Mouse (Mus musculus) ES-E14 (cell line): Measurements from ENCODE around the gene Crcp. TPM values are rescaled to one million over a fixed set of nuclear protein-coding genes. Genes with fewer than 3 reads are reported as not detected.

Source experiments
- DNase-seq: peaks from one replicate; pipeline ENCODE4 v3.0.0-alpha.2; 2013; ENCODE audit warnings: low read depth, low spot score
- H3K27ac ChIP-seq: 2 replicates; pipeline ENCODE4 v1.5.1; 2012; ENCODE audit warnings: low read depth, mild to moderate bottlenecking, low read length, moderate library complexity, mixed read lengths; ENCODE audit not compliant: poor library complexity, insufficient read depth, severe bottlenecking
- H3K36me3 ChIP-seq: 2 replicates; pipeline ENCODE4 v1.6.1; 2012; ENCODE audit warnings: mild to moderate bottlenecking, low read length, moderate library complexity, mixed read lengths; ENCODE audit not compliant: control insufficient read depth, poor library complexity, insufficient read depth, severe bottlenecking
- H3K4me1 ChIP-seq, 2 experiments: fragments of 150-350 bp in 1 of 2; sonication (generic) in 1 of 2; 2 replicates each; pipeline ENCODE4 v1.6.1; 2012; ENCODE audit warnings: low read length in 2 of 2, mild to moderate bottlenecking in 1 of 2, mixed read lengths in 1 of 2; ENCODE audit not compliant: control insufficient read depth in 2 of 2, insufficient read depth in 2 of 2, poor library complexity in 1 of 2
- H3K4me3 ChIP-seq, 2 experiments: fragments of 150-350 bp in 1 of 2; sonication (generic) in 1 of 2; 2 replicates each; pipeline ENCODE4 v1.5.1; 2012; ENCODE audit warnings: low read length in 2 of 2, low read depth in 1 of 2, mild to moderate bottlenecking in 1 of 2, mixed read lengths in 1 of 2; ENCODE audit not compliant: insufficient read depth in 1 of 2, poor library complexity in 1 of 2, severe bottlenecking in 1 of 2
- H3K9ac ChIP-seq: 2 replicates; pipeline ENCODE4 v1.6.1; 2012; ENCODE audit warnings: low read depth, mild to moderate bottlenecking, low read length, mixed read lengths; ENCODE audit not compliant: poor library complexity, insufficient read depth, severe bottlenecking
- H3K9me3 ChIP-seq: fragments of 150-350 bp; sonication (generic); 2 replicates; pipeline ENCODE4 v1.6.1; 2012; ENCODE audit warnings: low read depth, mild to moderate bottlenecking, low read length; ENCODE audit not compliant: control insufficient read depth, insufficient read depth
- CHD2 ChIP-seq: IDR thresholded peaks from 2 replicates; pipeline ENCODE4 v1.6.1; 2014; ENCODE audit warnings: mild to moderate bottlenecking, low read depth, low read length, inconsistent platforms
- HCFC1 ChIP-seq: IDR thresholded peaks from 2 replicates; pipeline ENCODE4 v1.6.1; 2012; ENCODE audit warnings: low read length, inconsistent platforms, borderline replicate concordance; ENCODE audit not compliant: insufficient read depth
- MAFK ChIP-seq: IDR thresholded peaks from 2 replicates; pipeline ENCODE4 v1.6.1; 2014; ENCODE audit warnings: mild to moderate bottlenecking, low read depth, low read length, inconsistent platforms; ENCODE audit not compliant: insufficient read depth
- ZC3H11A ChIP-seq: IDR thresholded peaks from 2 replicates; pipeline ENCODE4 v1.6.1; 2012; ENCODE audit warnings: low read depth, mild to moderate bottlenecking, inconsistent platforms, low read length, borderline replicate concordance
- ZNF384 ChIP-seq: IDR thresholded peaks from 2 replicates; pipeline ENCODE4 v1.6.1; 2012; ENCODE audit warnings: low read depth, low read length, inconsistent platforms
- in situ Hi-C, 2 experiments: fragments of 600-800 bp; cut with MboI; formaldehyde crosslinking; loops; one replicate each; pipeline ENCODE4 v1.15.1; 2025; ENCODE audit warnings: low sequenced_read_pairs in 2 of 2, inconsistent platforms in 1 of 2; ENCODE audit not compliant: unreplicated experiment in 2 of 2
- total RNA-seq: library from RNA; depleted of rRNA; stranded (reverse); fragments of 300-350 nt; gene quantifications from 2 replicates; pipeline ENCODE4 v1.2.3, GENCODE M21; 2012

Crcp gene
- total RNA-seq, 1 experiment, result 30.8 TPM

DNA sequence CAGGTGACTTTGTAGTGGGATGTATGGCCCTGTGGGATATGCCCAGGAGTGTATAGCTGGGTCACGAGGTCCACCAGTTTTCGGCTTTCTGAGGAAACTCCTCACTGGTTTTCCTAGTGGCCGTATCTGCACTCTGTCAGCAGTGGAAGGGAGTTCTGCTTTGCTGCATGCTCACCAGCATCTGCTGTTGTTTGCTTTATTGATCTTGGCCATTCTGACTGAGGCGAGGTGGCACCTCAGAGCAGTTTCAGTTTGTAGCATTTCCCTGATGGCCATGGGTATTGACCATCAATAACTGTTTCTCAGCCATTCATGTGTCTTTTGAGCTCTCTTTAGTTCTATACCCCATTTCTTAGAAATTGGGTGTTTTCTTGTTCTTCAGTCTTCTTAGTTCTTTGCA is 26.6 kb downstream of the Crcp start:
- H3K36me3 ChIP-seq, result peaks cover 16% of the 10 kb centered on the region

GRCm38 (mm10) chr5:130056303-130056702 is 27.2 kb downstream of the Crcp start:
- peaks cover 19% of the 10 kb centered on the region for H3K36me3 ChIP-seq
- in situ Hi-C loops, result no loop called here
- DNase-seq, result no peak
- peaks cover 0 to 5% of the 10 kb centered on the region in 2 experiments; a peak in 1 of 4 replicates for H3K4me1 ChIP-seq
- TF ChIP-seq CHD2 (no peak), MAFK (no peak), ZC3H11A (no peak), ZNF384 (no peak), HCFC1 (no peak)
- H3K9me3 ChIP-seq, result no peaks in the 10 kb centered on the region
- H3K9ac ChIP-seq, result no peak overlapping the region
- H3K27ac ChIP-seq, result no peak overlapping the region
- no peak overlapping the region for H3K4me3 ChIP-seq

More for the DNA sequence above, 26.6 kb downstream of the Crcp start:
- TF ChIP-seq ZNF384, result no peak
- no peak for DNase-seq
- no peak overlapping the region for H3K4me3 ChIP-seq
- in situ Hi-C loops, result no loop called here
- H3K9me3 ChIP-seq, result no peaks in the 10 kb centered on the region
- peaks cover 0 to 5% of the 10 kb centered on the region in 2 experiments; a peak in 1 of 4 replicates for H3K4me1 ChIP-seq
- no peak overlapping the region for H3K9ac ChIP-seq
- no peak overlapping the region for H3K27ac ChIP-seq

- Histone ChIP-seq H3K36me3 (peaks cover 11% of the 10 kb centered on the region), H3K9ac (no peak overlapping the region), H3K9me3 (no peaks in the 10 kb centered on the region), H3K27ac (no peak overlapping the region), H3K4me3 (no peak overlapping the region), H3K4me1 (peaks cover 0 to 3% of the 10 kb centered on the region in 2 experiments; a peak in 1 of 4 replicates)
- TF ChIP-seq CHD2 (no peak), ZNF384 (no peak), MAFK (no peak), HCFC1 (no peak), ZC3H11A (no peak)
- in situ Hi-C loops, result no loop called here
- no peak for DNase-seq
Observed at GRCm38 (mm10) chr5:130059413-130060328, 30.6 kb downstream of the Crcp start.

DNA sequence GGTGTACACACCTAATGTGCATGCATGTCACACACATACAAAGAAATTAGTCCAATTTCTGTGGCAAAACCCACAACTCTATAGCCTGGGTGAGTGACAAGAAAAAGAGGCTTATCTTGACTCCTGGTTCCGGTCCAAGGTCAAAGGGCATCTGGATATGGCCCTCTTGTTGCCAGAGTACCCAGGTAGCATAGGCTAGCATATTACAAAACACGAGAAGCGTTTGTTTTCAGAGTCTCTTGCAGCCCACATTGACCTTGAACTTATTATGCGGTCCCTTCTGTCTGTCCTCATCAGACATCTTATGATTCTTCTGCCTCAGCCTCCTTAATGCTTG is 31.2 kb downstream of the Crcp start:
- in situ Hi-C loops, result no loop called here
- Histone ChIP-seq H3K4me1 (peaks cover 0 to 3% of the 10 kb centered on the region in 2 experiments; a peak in 1 of 4 replicates), H3K4me3 (no peak overlapping the region), H3K27ac (no peak overlapping the region), H3K36me3 (peaks cover 11% of the 10 kb centered on the region), H3K9ac (no peak overlapping the region), H3K9me3 (no peaks in the 10 kb centered on the region)
- no peak for DNase-seq
- TF ChIP-seq MAFK (no peak), CHD2 (no peak), HCFC1 (no peak), ZC3H11A (no peak), ZNF384 (no peak)
